Mouse (Mus musculus) gastrocnemius, postnatal 10 days (tissue): Measurements from ENCODE around the gene Gsk3b. TPM values are rescaled to one million over a fixed set of nuclear protein-coding genes. Genes with fewer than 3 reads are reported as not detected.
"Not testable (repeated sequence)": the region's sequence is repeated elsewhere in the genome, so short reads cannot be mapped to it uniquely, and the experiment has no call there.

Experiments
- DNase-seq: peaks from one replicate; pipeline ENCODE4 v3.0.0; 2021; ENCODE audit warnings: mixed read lengths
- total RNA-seq, 2 experiments: library from RNA; stranded (reverse); gene quantifications; 2 replicates each; pipeline ENCODE4 v1.2.3; 2021

The Gsk3b gene
- total RNA-seq, 2 experiments from 2014 or later, result 58.8 to 65.8 TPM

DNA sequence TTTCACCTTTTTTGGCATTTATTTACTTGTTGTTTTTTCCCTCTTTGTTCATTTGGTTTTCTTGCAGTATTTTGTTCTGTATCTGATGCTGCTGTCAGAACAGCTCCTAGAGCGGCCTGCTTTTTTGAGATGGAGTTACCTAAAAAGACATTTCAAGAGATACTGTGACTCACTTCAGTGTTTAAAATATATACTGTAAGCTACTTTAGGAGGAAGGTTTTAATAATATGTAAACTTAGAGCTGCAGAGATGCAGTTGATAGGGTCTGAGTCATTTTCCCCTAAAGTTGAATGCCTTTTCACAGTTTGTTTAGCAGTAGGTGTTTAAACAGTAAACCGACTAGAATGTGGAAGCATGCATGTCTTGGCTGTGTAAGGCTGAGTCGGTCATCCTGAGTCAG lies 101.7 kb downstream of the Gsk3b start:
- DNase-seq, result no peak

DNA sequence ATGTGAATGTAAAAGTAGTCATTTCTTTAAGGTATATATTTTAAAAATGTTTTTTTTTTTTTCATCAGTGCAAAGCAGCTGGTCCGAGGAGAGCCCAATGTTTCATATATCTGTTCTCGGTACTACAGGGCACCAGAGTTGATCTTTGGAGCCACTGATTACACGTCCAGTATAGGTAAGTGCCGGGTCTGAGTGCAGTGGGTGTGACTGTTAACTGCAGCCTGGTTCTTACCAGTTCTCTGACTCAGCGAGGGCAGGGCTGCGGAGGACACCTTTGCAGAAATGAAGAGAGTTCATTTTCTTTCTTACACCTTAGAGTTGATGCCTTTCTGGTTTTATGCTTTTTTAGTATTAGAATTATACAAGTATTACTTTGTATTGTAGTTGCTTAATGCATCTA lies 102.7 kb downstream of the Gsk3b start:
- no peak for DNase-seq

DNA sequence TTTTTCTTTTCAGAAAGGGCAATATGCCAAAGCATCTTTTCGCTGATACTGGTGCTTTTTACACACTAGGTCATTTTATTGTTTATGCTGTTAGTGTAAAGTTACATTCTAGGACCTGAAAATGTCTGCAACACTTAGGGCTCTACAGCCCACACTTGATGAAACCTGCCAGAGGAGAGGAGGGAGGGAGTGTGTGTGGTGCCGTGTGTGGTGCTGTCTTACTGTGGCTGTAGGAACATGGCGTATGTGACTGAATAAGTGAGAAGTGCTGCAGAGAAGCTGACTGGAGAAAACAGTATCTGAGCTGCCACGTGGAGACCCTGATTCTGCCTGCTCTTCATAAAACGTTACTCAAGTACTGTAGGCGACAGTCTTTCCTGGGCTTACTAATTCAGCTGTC lies 103.8 kb downstream of the Gsk3b start:
- no peak for DNase-seq

DNA sequence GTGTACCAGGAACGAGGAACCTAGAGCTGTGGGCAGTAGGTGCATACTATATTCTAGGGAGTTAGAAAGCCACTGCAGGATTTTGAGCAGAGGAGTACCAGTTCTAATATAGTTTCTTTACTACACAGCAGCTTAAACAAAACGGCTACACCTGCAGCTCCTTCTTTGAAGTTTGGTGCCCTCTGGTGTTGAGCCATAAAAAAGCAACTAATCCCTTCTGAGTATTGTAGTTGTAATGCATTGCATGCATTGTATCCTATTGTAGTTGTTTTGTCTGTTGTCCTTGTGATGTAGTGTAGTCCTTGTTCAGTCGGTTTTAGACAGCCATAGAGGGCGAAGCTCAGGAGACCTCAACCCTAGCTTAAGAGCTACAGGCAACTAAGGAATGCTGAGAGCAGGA lies 108.5 kb downstream of the Gsk3b start:
- DNase-seq, result peak; percentile 42

DNA sequence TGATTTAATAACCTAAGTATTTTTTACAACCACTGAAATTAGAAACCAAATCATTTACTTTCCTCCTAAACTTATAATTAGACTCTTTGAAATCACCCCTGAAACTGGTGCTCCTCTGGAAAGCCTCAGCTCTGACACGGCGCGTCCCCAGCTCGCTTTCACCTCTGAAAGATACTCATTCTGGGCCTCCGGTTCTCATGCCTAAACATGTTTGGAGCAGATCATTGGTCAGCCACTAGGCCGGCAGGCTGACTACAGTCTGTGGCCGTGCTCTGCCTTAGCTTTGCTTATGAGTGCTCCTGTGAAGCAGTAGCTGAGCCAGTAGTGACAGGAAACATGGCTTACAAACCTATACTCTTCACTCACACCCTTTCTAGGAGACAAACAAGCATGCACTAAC lies 116.5 kb downstream of the Gsk3b start:
- DNase-seq, result no peak

DNA sequence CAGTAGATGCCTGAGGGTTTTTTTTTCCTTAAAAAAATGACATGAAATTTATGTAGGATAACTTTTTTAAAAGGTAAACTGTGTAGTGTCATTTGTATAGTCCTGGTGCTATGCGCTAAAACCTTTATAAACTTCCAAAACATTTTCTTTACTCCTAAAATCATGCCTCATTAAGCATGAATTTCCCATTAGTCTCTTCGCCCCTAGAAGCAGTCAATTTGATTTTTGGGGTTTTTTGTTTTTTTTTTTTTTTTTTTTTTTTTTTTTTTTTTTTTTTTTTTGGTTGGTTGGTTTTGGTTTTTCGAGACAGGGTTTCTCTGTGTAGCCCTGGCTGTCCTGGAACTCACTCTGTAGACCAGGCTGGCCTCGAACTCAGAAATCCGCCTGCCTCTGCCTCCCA lies 133.7 kb downstream of the Gsk3b start:
- not testable (repeated sequence) for DNase-seq

DNA sequence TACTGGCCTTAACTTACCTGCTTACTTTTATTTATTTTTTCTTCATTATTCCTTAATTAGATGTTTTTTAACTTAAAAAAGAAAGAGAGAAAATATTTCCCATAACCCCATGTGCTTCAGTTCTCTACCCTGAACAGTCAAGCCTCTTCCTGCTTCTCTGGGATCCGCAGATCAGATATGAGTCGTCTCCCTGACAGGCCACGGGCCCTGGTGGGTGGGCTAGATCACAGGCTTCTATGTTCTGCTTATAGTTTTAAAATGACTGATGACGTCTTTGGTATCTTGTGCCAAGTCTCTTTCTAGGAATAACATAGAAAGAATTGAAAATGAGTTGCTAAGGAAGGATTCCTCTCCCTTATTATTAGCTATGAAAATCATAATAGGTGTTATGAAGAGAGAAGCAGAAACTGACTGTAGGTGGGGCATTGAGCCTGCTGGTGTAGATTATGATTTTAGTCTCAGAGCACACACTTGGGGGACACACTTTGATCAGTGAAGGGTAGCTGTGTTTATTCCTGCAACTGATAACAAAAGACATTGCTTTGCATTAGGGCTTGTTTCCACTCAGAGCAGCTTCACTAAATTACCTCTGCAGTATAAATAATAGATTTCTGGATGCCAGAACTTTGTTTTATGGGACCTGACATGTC lies 148.3 kb downstream of the Gsk3b start:
- no peak for DNase-seq

DNA sequence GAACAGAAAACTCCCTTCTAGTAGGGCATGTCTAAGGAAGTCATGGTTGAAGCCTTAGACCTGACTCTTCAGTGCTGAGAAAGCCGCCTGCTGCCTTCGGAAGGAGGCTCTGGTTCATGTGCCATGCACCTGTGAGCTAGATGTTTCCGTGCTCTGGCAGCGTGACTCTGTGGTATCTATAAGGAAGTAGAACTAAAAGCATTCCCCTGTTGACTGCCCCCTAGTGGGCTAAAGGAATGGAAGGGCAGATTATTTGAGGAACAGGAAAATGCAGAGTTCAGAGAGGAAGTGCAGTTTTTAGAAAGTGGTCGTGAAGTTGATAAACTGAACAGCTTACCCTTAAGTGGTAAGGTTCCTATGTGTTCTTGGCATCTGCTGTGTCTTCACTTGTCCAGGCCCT lies 150.9 kb downstream of the Gsk3b start:
- peak; percentile 30 for DNase-seq

DNA sequence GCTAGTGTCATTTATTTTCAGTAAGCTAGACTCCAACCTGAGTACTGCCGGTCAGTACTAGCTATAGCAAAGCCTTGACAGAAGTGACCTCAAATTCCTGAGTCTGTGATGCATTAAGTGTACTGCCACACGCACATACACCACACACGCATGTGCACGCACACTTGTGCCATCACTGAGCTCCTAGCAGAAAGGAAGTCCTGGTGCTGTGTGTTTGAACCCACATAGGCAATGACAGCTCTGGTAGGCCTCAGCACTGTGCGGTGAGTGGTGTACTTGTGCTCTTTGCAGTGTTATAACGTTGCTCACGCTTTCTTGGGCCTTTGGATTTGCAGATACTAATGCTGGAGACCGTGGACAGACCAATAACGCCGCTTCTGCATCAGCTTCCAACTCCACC lies 151.4 kb downstream of the Gsk3b start:
- no peak for DNase-seq

DNA sequence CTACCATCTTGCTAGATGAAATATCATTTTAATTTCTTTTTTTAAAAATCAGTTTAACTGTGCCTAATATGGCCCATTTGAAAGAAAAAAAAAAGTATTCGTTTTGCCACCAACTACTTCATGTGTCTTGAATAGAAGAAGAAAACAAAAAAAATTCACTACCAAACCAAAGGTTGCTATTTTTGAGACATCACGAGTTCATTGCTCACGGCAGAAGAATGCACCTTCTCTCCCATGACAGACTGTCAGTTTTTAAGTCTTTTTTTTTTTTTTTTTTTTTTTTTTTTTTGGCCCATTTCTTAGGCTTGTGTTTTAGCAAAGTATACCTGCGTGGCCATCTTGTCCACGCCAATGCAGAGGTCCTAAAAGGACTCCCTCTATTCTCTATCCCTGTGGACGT lies 155.3 kb downstream of the Gsk3b start:
- no peak for DNase-seq

DNA sequence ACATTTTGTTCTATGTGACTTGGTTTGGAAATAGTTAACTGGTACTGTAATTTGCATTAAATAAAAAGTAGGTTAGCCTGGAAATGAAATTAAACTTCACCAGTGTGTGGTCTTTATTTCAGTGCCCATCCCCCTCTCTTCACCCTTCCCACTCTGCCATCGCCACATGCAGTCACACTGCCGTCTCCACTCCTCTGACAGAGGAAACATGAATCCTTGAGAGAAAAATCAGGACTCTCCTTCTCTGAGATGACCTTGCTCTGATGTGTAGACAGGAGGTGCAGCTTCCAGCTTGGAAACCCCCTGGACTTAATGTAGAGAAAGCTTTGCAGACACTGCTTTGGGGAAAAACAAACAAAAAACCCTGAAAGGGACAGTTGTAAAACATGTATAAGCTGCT lies 156.6 kb downstream of the Gsk3b start:
- DNase-seq, result no peak

DNA sequence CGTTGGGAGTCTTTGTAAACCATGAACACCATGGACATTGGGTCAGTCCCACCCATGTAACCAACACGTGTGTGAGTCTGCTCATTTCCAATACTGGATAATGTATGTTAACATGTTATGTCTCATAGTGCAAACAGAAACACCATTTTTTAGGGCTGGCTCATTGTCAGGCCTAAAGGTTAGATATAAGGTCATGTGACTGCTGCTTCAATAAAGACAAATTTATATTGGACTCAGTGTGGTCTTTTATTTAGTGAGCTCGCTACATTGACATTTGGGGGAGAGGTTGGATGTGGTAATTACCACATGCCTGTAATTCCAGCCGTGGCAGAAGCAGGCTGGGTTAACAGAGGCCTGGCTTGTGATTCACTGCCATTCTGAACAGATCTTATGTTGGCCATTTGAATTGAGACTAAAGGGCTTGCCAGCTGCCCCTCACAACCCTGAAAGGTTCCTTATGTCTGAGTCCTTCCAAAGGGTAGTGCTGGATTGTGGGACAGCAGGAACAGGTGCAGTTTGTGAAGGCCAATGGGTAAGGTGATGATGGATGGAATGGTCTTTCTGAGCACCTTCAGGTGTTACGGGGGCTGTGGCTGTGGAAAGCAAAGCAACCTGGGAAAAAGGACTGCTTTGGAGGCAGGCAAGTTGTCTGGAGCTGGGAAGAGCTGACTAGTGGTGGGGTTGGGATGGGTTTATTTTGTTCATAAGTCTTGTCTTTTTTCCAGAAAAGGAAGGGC lies 157.2 kb downstream of the Gsk3b start:
- no peak for DNase-seq

DNA sequence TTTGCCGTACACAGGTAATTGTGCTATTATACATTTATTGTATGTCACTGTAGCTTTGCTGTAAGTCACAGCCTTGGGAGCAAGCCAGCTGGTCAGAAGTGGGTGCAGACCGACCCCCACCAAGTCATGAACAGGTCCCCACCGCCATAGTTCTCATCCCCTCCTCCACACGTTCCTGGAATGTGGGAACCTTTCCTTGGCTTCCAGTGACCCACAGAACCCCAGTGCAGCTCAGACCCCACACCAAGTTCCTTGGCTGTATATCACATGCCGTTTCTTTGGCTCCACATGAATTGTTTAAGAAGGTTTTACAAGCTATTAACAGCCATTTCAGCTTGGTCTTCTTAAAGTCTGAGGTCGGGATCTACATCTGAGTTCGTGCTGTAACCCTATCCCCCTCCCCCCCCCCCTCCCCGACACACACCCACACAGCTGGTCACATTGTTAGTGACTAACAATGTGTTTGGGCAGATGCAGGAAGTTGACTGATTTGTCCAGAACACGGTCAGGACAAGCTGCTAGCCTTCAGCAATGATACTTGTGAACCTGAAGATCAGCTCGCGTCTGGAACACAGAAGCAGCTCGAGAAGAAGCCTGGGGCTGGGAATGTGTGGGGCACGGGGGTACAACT lies 159.6 kb downstream of the Gsk3b start:
- DNase-seq, result no peak

DNA sequence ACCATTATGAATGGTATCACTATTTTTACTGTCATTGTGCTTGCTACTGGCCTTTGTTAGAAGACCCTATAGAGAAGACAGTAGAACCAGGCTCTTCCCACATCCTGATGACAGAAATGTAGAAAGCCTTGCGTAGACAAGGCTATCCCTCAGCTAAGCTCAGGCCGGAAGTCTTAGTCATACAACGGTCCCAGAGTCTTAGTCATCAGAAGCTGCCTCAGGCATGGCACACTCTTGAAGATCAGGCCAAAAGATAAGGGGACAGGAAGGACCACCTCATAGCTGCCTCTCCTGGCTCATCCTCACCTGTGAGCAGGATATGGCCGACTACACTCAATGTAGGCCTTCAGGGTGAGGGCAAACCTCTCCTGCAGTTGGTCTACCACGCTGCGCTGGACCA lies 161.7 kb downstream of the Gsk3b start:
- no peak for DNase-seq

DNA sequence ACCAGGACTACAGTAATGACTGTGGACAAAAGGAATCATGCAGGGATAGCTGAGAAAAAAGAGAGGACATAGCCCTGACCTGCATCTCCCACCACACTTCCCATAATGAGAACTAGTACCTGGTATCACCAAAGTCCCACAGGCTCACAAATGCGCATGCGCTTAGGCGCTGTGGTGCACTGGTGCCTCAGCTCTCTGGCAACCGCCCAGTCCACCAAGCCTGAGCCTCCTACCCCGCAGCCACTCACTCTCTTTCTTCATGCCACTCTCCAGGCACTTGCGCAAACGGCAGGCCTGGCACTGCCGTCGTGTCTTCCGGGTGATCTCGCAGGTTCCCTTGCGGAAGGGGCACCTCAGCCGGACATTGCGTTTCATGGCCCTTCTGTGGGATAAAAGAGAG lies 165.2 kb downstream of the Gsk3b start:
- no peak for DNase-seq

DNA sequence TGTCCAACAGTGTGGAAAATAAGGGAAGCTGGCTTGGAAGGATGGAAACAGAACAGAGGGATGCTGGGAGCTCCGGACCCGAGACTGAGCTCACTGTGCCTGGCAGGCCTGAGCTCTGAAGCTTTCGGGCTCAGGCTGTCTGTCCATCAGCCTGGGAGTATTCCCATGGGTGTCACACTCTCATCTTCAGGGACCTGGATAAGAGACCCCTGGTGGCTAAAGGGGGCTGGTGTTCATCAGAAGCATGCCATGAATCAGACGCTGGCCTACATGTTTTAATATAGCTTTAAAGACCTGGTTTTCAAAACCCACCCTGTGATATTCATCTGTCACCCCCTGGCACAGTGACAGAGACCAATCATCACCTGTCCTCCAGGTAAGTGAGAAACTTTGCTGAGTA lies 166.3 kb downstream of the Gsk3b start:
- no peak for DNase-seq

DNA sequence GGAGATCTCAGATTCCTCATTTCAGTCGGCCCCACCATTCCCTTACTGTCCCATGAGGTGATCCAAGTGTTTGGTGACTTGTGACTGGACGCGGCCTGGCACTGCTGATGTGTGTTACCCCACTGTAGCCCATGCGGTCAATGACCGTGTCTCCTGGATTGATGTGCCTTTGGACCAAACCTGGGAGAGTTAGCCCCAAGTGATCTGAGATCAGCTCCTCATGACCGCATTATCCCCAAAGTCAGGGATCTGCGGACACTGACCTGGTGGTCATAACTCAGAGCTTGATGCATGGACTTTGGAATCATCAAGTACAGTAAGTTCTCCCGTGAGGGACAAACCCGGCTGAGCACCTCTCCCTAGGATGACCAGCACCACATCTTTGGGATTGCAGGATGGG lies 167.1 kb downstream of the Gsk3b start:
- DNase-seq, result no peak

DNA sequence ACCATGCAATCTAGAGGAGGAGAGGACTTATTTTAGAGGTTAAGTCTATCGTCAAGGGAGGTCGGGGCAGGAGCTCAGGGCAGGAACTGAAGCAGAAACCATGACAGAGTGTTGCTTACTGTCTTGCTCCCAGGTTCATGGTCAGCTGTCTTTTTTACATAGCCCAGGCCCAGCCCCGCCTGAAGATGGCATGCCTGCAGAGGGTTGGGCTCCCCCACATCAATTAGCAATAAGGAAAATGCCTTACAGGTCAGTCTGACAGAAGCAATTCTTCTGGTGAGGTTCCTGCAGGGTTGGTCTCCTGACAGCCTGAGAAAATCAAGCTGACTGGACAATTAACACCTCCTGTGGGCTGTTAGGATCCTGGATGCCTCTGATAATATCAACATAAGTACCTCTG lies 182.8 kb downstream of the Gsk3b start:
- DNase-seq, result no peak

DNA sequence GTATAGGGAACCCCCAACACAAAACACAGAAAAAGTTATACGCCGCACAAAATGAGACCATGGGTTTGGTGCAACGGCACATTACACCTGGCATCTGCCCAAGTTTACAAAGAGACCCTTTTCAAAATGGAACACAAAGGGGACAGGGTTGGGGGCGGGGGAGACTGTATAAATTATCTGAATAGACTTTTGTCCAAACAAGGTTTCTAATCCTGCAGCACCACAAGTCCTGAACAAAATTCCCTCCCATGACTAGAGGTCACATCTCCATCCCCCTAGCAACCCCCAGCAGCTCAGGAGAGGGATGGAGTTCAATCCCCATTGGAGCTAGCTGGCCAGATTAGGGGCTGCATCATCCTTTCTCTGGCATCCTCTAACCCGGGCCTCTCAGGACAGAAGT lies 183.7 kb downstream of the Gsk3b start:
- DNase-seq, result no peak

DNA sequence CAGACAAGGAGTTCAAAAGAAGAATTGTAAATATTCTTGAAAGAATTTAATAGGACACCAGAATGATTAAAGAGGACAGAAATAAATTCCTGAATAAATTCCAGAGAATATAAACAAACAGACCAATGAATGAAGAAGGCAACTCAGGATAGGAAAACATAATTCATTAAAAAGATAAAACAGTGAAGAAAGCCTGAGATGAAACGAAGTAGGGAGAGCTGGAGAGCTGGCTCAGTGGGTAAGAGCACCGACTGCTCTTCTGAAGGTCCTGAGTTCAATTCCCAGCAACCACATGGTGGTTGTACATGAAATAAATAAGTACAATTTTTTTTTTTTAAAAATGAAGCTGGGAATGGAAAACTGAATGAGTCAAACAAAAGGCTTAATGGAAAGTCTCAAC lies 185.9 kb downstream of the Gsk3b start:
- DNase-seq, result no peak

DNA sequence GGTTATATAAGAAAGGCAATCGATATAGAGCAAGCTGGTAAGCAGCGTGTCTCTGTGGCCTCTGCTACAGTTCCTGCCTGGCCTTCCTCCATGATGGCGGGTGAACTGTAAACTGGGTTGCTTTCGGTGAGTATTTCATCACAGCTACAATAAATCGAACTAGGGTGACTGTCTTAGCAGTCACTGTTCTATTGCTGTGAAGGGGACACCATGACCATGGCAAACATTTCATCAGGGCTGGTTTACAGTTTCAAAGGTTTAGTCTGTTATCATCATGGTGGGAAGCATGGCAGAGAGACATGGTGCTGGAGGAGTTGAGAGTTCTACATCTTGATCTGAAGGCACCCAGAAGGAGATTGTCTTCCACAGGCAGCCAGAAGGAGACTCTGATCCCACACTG lies 191.0 kb downstream of the Gsk3b start:
- DNase-seq, result no peak

DNA sequence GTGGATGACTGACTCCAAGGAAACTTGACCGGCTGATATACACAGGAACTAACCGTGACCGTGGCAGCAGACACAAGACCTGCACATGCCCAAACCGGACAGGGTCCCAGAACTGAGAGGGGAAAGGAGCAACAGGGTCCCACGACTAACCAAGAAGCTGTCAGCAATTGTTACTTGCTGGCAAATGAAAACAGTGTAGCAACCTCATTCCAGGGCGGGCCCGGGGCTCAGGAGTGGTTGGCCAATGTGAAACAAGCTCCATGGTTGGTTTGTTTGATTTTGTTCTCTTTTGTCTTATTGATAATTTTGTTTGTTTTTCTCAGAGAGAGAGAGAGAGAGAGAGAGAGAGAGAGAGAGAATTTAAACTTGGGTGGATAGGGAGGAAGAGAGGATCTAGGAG lies 192.2 kb downstream of the Gsk3b start:
- no peak for DNase-seq

DNA sequence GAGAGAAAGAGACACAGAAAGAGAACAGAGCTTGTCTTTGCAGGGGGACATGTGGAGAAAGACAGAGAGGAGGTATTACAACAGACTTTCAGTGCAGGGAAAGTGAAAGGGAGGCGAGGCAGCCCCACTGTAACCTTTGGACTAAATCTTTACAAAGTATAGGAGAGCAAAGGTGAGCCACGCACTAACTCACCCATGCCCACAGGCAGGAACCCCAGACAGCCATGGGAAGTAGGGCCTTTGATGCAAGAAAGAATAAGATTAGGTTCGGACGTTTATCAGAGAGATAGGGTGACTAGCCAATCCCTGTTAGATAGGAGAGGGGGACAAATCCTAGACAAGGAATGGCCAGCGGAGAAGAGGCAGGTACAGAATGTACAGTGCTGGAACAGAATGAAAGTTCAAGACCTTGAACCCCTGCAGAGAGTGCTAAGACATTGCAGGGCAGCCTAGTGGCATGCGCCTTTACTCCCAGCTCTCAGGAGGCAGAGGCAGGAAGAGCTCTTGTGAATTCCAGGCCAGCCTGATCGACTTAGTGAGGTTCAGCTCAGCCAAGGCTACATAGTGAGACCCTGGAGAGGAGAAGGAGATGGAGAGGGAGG lies 193.9 kb downstream of the Gsk3b start:
- DNase-seq, result no peak

DNA sequence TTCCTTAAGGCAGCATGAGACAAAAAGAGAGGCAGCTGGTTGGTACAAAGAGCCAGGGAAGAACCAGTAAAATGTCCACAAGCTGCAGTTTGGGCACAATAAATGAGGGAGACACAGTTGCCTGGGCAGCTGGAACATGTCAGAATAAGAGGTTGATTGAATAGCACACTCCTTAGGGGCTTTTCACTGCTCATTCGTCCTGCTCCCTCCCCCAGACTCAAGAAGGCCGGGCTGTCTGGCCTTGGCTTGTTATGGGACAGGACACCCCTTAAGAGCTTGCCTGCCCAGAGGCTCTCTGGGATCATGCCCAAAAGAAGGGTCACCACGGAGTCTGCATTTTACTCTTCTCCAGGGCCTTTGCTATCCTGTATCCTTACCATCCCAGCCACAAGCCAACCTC lies 194.5 kb downstream of the Gsk3b start:
- DNase-seq, result no peak
